Mouse (Mus musculus) small intestine, adult 2 months (tissue): Measurements from ENCODE around the gene Vmp1.

Experiments
- CTCF ChIP-seq: fragments of 200-500 bp; IDR thresholded peaks from 2 replicates; pipeline ENCODE4 v1.5.1; 2012; ENCODE audit warnings: low read depth, mild to moderate bottlenecking, control low read depth, inconsistent platforms, low read length, moderate library complexity, mixed read lengths; ENCODE audit not compliant: insufficient replicate concordance, insufficient read length; ENCODE audit errors: extremely low read depth
- POLR2A ChIP-seq: fragments of 200-500 bp; IDR thresholded peaks from 2 replicates; pipeline ENCODE4 v1.6.1; 2012; ENCODE audit warnings: low read depth, mild to moderate bottlenecking, control low read depth, inconsistent platforms, low read length, moderate library complexity

- no peak for TF ChIP-seq CTCF
- TF ChIP-seq POLR2A: no peak
Observed at GRCm38 (mm10) chr11:86578106-86578808, 105.4 kb downstream of the Vmp1 start.
